ENCODE assay signal across 27 mouse cellular contexts in genomic region chr1:93737711-93738110, GRCm38 (mm10).
"Had no signal": no experiment of that assay in that cellular context is flagged by ENCODE, and none has a peak within 500 bp of the region (broad histone marks: within the 10 kb centered on the region; RNA-seq: fewer than 3 reads in every experiment).

No protein-coding gene starts in this region.

- H3K36me3 ChIP-seq: hindbrain, embryonic 13.5 days; hindbrain, embryonic 15.5 days; liver, embryonic 13.5 days; liver, embryonic 15.5 days had no signal

- H3K9me3 ChIP-seq: heart, embryonic 10.5 days; heart, embryonic 12.5 days; hindbrain, embryonic 15.5 days; kidney, embryonic 15.5 days; limb, embryonic 13.5 days; limb, embryonic 15.5 days; liver, embryonic 13.5 days; liver, embryonic 15.5 days had no signal

- H3K4me1 ChIP-seq: hindbrain, embryonic 13.5 days; hindbrain, embryonic 15.5 days; limb, embryonic 13.5 days; limb, embryonic 15.5 days had no signal

- H3K9ac ChIP-seq: heart, embryonic 12.5 days; hindbrain, embryonic 13.5 days; hindbrain, embryonic 15.5 days; kidney, embryonic 15.5 days; limb, embryonic 13.5 days; limb, embryonic 15.5 days; liver, embryonic 13.5 days; liver, embryonic 15.5 days had no signal

- H3K4me2 ChIP-seq: heart, embryonic 12.5 days; hindbrain, embryonic 13.5 days; hindbrain, embryonic 15.5 days; kidney, embryonic 15.5 days; limb, embryonic 13.5 days; limb, embryonic 15.5 days; liver, embryonic 13.5 days; liver, embryonic 15.5 days had no signal

- H3K27ac ChIP-seq: gastrocnemius, adult 2 months; heart, adult 2 months; heart, embryonic 10.5 days; hindbrain, embryonic 13.5 days; hindbrain, embryonic 15.5 days; hindbrain, postnatal 0 days; kidney, embryonic 15.5 days; kidney, postnatal 0 days; limb, embryonic 13.5 days; limb, embryonic 15.5 days; liver, embryonic 13.5 days; liver, embryonic 15.5 days had no signal

- DNase-seq: gastrocnemius, adult 2 months; gastrocnemius, postnatal 10 days; gastrocnemius, postnatal 25 days; heart, adult 11 months; heart, adult 2 months; heart, postnatal 14 days; heart, postnatal 36 days; kidney, adult 11 months; kidney, adult 2 months; kidney, adult 9 months; kidney, postnatal 14 days; kidney, postnatal 36 days; layer of hippocampus, adult 9-11 months; layer of hippocampus, postnatal 36 days; left cerebral cortex, postnatal 4 days; liver, embryonic 13.5 days had no signal

- H3K27me3 ChIP-seq: heart, embryonic 12.5 days; hindbrain, embryonic 13.5 days; hindbrain, embryonic 15.5 days; kidney, embryonic 15.5 days; limb, embryonic 13.5 days; limb, embryonic 15.5 days; liver, embryonic 13.5 days; liver, embryonic 15.5 days had no signal

- H3K4me3 ChIP-seq: gastrocnemius, adult 2 months; heart, adult 2 months; heart, embryonic 10.5 days; heart, embryonic 12.5 days; hindbrain, embryonic 13.5 days; hindbrain, embryonic 15.5 days; kidney, embryonic 15.5 days; limb, embryonic 13.5 days; limb, embryonic 15.5 days; liver, embryonic 13.5 days; liver, embryonic 15.5 days had no signal

- ATAC-seq: hindbrain, postnatal 0 days; intestine, embryonic 16.5 days had no signal
